Mouse (Mus musculus) CD8-positive naive resting alpha-beta T cell, adult 57 days (primary cell): ENCODE data around the gene Pelp1. TPM values are rescaled to one million over a fixed set of nuclear protein-coding genes. Genes with fewer than 3 reads are reported as not detected.

Source experiments
- total RNA-seq: library from RNA; stranded (reverse); gene quantifications from one replicate; pipeline ENCODE4 v1.2.4, GENCODE M21; 2023

Gene Pelp1
- total RNA-seq, result 26.8 TPM

DNA sequence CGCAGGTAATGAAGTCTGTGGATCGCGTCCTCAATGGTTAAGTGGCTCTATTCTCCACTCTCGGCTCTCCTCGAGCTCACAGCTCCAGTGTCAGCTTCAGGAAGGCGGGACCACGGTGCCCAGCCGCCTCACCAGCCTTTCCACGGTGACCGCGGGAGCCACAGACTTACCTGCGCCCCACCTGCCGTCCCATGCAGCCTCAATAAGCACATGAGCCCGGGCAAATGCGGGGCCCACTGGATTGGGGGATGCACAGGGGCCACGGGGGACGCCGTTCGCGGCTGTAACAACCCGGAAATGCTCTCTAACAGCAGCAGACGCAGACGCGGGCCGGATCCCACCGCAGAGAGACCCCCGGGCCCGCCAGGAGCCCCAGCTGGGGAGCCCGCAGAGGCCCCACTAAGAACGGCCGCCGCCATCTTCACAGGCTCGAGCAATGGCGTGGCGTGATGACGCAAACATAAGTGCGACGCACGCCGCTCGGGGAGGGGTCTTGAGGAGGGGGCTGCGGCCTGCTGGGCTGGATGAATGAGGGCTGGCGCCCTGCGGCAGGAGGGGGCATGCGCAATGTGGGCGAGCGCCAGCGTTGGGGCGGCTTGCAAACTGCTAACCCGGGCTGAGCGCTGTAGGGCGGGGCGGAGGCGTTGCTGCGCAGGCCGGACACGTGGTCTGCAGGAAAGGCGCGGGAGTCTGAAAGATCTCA is at the start of gene Pelp1:
Pelp1 (minus strand) TSS at position 438 of the 703 bp plus-strand sequence.

GRCm38 (mm10) chr11:70458688-70459600 is 49.1 kb upstream of the Pelp1 start, which contains the start of gene Zmynd15:
Gene Zmynd15, plus strand, starts transcription at chr11:70459433.

GRCm38 (mm10) chr11:70451797-70452498 is 42.1 kb upstream of the Pelp1 start, which contains the start of gene Med11:
Gene Med11, plus strand, starts transcription at chr11:70451919.

GRCm38 (mm10) chr11:70432048-70432894 is 22.4 kb upstream of the Pelp1 start, which contains the start of gene Arrb2:
Gene Arrb2, plus strand, starts transcription at chr11:70432635.

DNA sequence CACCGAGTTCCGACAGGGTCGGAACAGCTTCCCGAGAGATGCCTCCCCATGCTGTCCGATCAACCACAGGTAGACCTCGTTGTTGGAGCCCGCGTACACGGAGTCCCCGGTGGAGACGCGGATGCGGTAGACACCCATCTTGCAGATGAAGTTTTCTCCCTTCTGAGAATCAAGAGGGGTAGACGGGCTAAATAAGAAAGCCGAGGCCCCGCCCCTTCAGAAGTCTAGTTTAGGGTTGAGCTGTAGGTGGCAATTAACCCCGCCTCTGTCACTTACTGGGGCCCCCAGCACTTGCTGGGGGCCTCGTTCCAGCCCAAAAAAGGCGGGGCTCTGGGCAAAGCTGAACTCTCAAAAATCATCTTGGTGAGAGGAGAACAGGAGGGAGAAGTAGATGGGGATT is 58.0 kb downstream of the Pelp1 start, which contains the start of gene Alox15:
Alox15 (minus strand) TSS at position 164 of the 400 bp plus-strand sequence.

Other genes with a start within 250 kb of the Pelp1 start
- gene Slc16a11, start 197.3 kb downstream of the Pelp1 start, total RNA-seq, result not detected
- 2.5 TPM for gene Slc16a13, start 189.0 kb downstream of the Pelp1 start, total RNA-seq
- 0.15 TPM for gene Bcl6b, start 180.2 kb downstream of the Pelp1 start, total RNA-seq
- 60.8 TPM for gene 0610010K14Rik, start 172.1 kb downstream of the Pelp1 start, total RNA-seq
- 4.4 TPM for gene Gm21988, start 170.2 kb downstream of the Pelp1 start, total RNA-seq
- 59.2 TPM for gene Rnasek, start 170.2 kb downstream of the Pelp1 start, total RNA-seq
- not detected for gene Alox12, start 154.7 kb downstream of the Pelp1 start, total RNA-seq
- gene Alox12e, start 87.4 kb downstream of the Pelp1 start, total RNA-seq, result not detected
- gene Alox15, start 58.0 kb downstream of the Pelp1 start, total RNA-seq, result 0.77 TPM
- 289 TPM for gene Arrb2, start 22.6 kb upstream of the Pelp1 start, total RNA-seq
- gene Med11, start 41.9 kb upstream of the Pelp1 start, total RNA-seq, result 27.4 TPM
- gene Zmynd15, start 49.4 kb upstream of the Pelp1 start, total RNA-seq, result 1.8 TPM
- gene Cxcl16, start 50.0 kb upstream of the Pelp1 start, total RNA-seq, result 2.5 TPM
- gene Tm4sf5, start 95.2 kb upstream of the Pelp1 start, total RNA-seq, result not detected
- not detected for gene Vmo1, start 104.6 kb upstream of the Pelp1 start, total RNA-seq
- gene Gltpd2, start 109.2 kb upstream of the Pelp1 start, total RNA-seq, result not detected
- 123 TPM for gene Psmb6, start 115.3 kb upstream of the Pelp1 start, total RNA-seq
- not detected for gene Gm40193, start 122.9 kb upstream of the Pelp1 start, total RNA-seq
- gene Pld2, start 130.0 kb upstream of the Pelp1 start, total RNA-seq, result 3.7 TPM
- gene Mink1, start 152.8 kb upstream of the Pelp1 start, total RNA-seq, result 159 TPM
- gene 4930544D05Rik, start 205.8 kb upstream of the Pelp1 start, total RNA-seq, result 0.95 TPM
- 1.5 TPM for gene Chrne, start 209.2 kb upstream of the Pelp1 start, total RNA-seq
- gene Gp1ba, start 229.1 kb upstream of the Pelp1 start, total RNA-seq, result not detected
- gene Rnf167, start 237.2 kb upstream of the Pelp1 start, total RNA-seq, result 242 TPM
- gene Slc25a11, start 237.4 kb upstream of the Pelp1 start, total RNA-seq, result 53.9 TPM
- gene Pfn1, start 244.6 kb upstream of the Pelp1 start, total RNA-seq, result 1,382 TPM
- 22.7 TPM for gene Eno3, start 247.2 kb upstream of the Pelp1 start, total RNA-seq